Mouse (Mus musculus): ENCODE measurements around the gene Prmt7. TPM values are rescaled to one million over a fixed set of nuclear protein-coding genes. Genes with fewer than 3 reads are reported as not detected.

Prmt7 gene
- polyA plus RNA-seq, 1 experiment = 12.9 TPM

- TF ChIP-seq CTCF (IDR thresholded peaks at IDR 0.05; ENCODE audit: control insufficient read depth, insufficient read depth, low read length) = no peak
- no peak for TF ChIP-seq POLR2A (IDR thresholded peaks at IDR 0.05; ENCODE audit: borderline replicate concordance, control insufficient read depth, low read depth, low read length)
- WGBS = 67% methylated on average over 5 of the region's 5 CpGs
- H3K4me3 ChIP-seq (replicated peaks; ENCODE audit: control insufficient read depth, low read depth, low read length) = no peak overlapping the region
- H3K4me1 ChIP-seq (ENCODE audit: control insufficient read depth, insufficient read depth, low read length) = no peaks in the 10 kb centered on the region
- no peak overlapping the region for H3K27ac ChIP-seq (ENCODE audit: control insufficient read depth, insufficient read depth, low read depth, low read length, poor library complexity)
These were observed 58.1 kb downstream of the Prmt7 start for GRCm38 (mm10) chr8:106268710-106269346.

- Histone ChIP-seq H3K4me1 (ENCODE audit: control insufficient read depth, insufficient read depth, low read length) (no peaks in the 10 kb centered on the region), H3K4me3 (replicated peaks; ENCODE audit: control insufficient read depth, low read depth, low read length) (no peak overlapping the region), H3K27ac (ENCODE audit: control insufficient read depth, insufficient read depth, low read depth, low read length, poor library complexity) (no peak overlapping the region)
- TF ChIP-seq CTCF (IDR thresholded peaks at IDR 0.05; ENCODE audit: control insufficient read depth, insufficient read depth, low read length) (no peak), POLR2A (IDR thresholded peaks at IDR 0.05; ENCODE audit: borderline replicate concordance, control insufficient read depth, low read depth, low read length) (no peak)
- 79% methylated on average over 5 of the region's 5 CpGs for WGBS
These were observed 60.1 kb downstream of the Prmt7 start for GRCm38 (mm10) chr8:106270804-106271203.

- Histone ChIP-seq H3K4me1 (ENCODE audit: control insufficient read depth, insufficient read depth, low read length) (no peaks in the 10 kb centered on the region), H3K4me3 (replicated peaks; ENCODE audit: control insufficient read depth, low read depth, low read length) (no peak overlapping the region), H3K27ac (ENCODE audit: control insufficient read depth, insufficient read depth, low read depth, low read length, poor library complexity) (no peak overlapping the region)
- 61% methylated on average over 4 of the region's 4 CpGs for WGBS
- no peak for TF ChIP-seq CTCF (IDR thresholded peaks at IDR 0.05; ENCODE audit: control insufficient read depth, insufficient read depth, low read length)
These were observed 60.6 kb downstream of the Prmt7 start for GRCm38 (mm10) chr8:106271378-106271777.

GRCm38 (mm10) chr8:106273468-106273867, 62.7 kb downstream of the Prmt7 start:
- Histone ChIP-seq H3K27ac (ENCODE audit: control insufficient read depth, insufficient read depth, low read depth, low read length, poor library complexity) (no peak overlapping the region), H3K4me1 (ENCODE audit: control insufficient read depth, insufficient read depth, low read length) (no peaks in the 10 kb centered on the region), H3K4me3 (replicated peaks; ENCODE audit: control insufficient read depth, low read depth, low read length) (no peak overlapping the region)
- TF ChIP-seq POLR2A (IDR thresholded peaks at IDR 0.05; ENCODE audit: borderline replicate concordance, control insufficient read depth, low read depth, low read length) (no peak), CTCF (IDR thresholded peaks at IDR 0.05; ENCODE audit: control insufficient read depth, insufficient read depth, low read length) (no peak)
- 81% methylated on average over 3 of the region's 3 CpGs for whole genome bisulfite sequencing

- Histone ChIP-seq H3K4me3 (replicated peaks; ENCODE audit: control insufficient read depth, low read depth, low read length) (no peak overlapping the region), H3K4me1 (ENCODE audit: control insufficient read depth, insufficient read depth, low read length) (no peaks in the 10 kb centered on the region), H3K27ac (ENCODE audit: control insufficient read depth, insufficient read depth, low read depth, low read length, poor library complexity) (no peak overlapping the region)
- no peak for TF ChIP-seq CTCF (IDR thresholded peaks at IDR 0.05; ENCODE audit: control insufficient read depth, insufficient read depth, low read length)
- no peak for TF ChIP-seq POLR2A (IDR thresholded peaks at IDR 0.05; ENCODE audit: borderline replicate concordance, control insufficient read depth, low read depth, low read length)
- 80% methylated on average over 5 of the region's 5 CpGs for WGBS
These were observed 66.1 kb downstream of the Prmt7 start for GRCm38 (mm10) chr8:106276709-106277317.

- Histone ChIP-seq H3K4me1 (ENCODE audit: control insufficient read depth, insufficient read depth, low read length) (no peaks in the 10 kb centered on the region), H3K4me3 (replicated peaks; ENCODE audit: control insufficient read depth, low read depth, low read length) (no peak overlapping the region), H3K27ac (ENCODE audit: control insufficient read depth, insufficient read depth, low read depth, low read length, poor library complexity) (no peak overlapping the region)
- WGBS = 49% methylated on average over 11 of the region's 11 CpGs
- TF ChIP-seq POLR2A (IDR thresholded peaks at IDR 0.05; ENCODE audit: borderline replicate concordance, control insufficient read depth, low read depth, low read length) (no peak), CTCF (IDR thresholded peaks at IDR 0.05; ENCODE audit: control insufficient read depth, insufficient read depth, low read length) (no peak)
These were observed 67.8 kb downstream of the Prmt7 start for GRCm38 (mm10) chr8:106278367-106279042.

GRCm38 (mm10) chr8:106280154-106280553, 69.4 kb downstream of the Prmt7 start:
- TF ChIP-seq POLR2A (IDR thresholded peaks at IDR 0.05; ENCODE audit: borderline replicate concordance, control insufficient read depth, low read depth, low read length) (no peak), CTCF (IDR thresholded peaks at IDR 0.05; ENCODE audit: control insufficient read depth, insufficient read depth, low read length) (no peak)
- Histone ChIP-seq H3K4me3 (replicated peaks; ENCODE audit: control insufficient read depth, low read depth, low read length) (no peak overlapping the region), H3K4me1 (ENCODE audit: control insufficient read depth, insufficient read depth, low read length) (no peaks in the 10 kb centered on the region), H3K27ac (ENCODE audit: control insufficient read depth, insufficient read depth, low read depth, low read length, poor library complexity) (no peak overlapping the region)
- 63% methylated on average over 5 of the region's 5 CpGs for WGBS

GRCm38 (mm10) chr8:106280844-106281243, 70.1 kb downstream of the Prmt7 start:
- Histone ChIP-seq H3K4me1 (ENCODE audit: control insufficient read depth, insufficient read depth, low read length) (no peaks in the 10 kb centered on the region), H3K27ac (ENCODE audit: control insufficient read depth, insufficient read depth, low read depth, low read length, poor library complexity) (no peak overlapping the region), H3K4me3 (replicated peaks; ENCODE audit: control insufficient read depth, low read depth, low read length) (no peak overlapping the region)
- TF ChIP-seq POLR2A (IDR thresholded peaks at IDR 0.05; ENCODE audit: borderline replicate concordance, control insufficient read depth, low read depth, low read length) (no peak), CTCF (IDR thresholded peaks at IDR 0.05; ENCODE audit: control insufficient read depth, insufficient read depth, low read length) (no peak)
- WGBS = 75% methylated on average over 4 of the region's 4 CpGs

All from bone marrow, adult 2 months (tissue).